Mouse (Mus musculus): ENCODE measurements around the gene Zfp184.
"Not testable (repeated sequence)": the region's sequence is repeated elsewhere in the genome, so short reads cannot be mapped to it uniquely, and the experiment has no call there.

The Zfp184 gene

GRCm38 (mm10) chr13:21944926-21945740, at the start of gene Zfp184:
Gene Zfp184, plus strand, starts transcription at chr13:21945094.
- peak; percentile 96 for DNase-seq (ENCODE audit: low read depth)

- DNase-seq (ENCODE audit: low read depth) = no peak
Observed at GRCm38 (mm10) chr13:21896549-21897244, 48.2 kb upstream of the Zfp184 start.

- no peak for DNase-seq (ENCODE audit: low read depth)
Observed at GRCm38 (mm10) chr13:21897245-21897634, 47.7 kb upstream of the Zfp184 start.

- not testable (repeated sequence) for DNase-seq (ENCODE audit: low read depth)
Observed at GRCm38 (mm10) chr13:21900870-21901565, 43.9 kb upstream of the Zfp184 start.

- DNase-seq (ENCODE audit: low read depth) = no peak
Observed at GRCm38 (mm10) chr13:21903500-21903899, 41.4 kb upstream of the Zfp184 start.

- DNase-seq (ENCODE audit: low read depth) = not testable (repeated sequence)
Observed at GRCm38 (mm10) chr13:21904090-21904489, 40.8 kb upstream of the Zfp184 start.

- no peak for DNase-seq (ENCODE audit: low read depth)
Observed at GRCm38 (mm10) chr13:21906301-21906700, 38.6 kb upstream of the Zfp184 start.

GRCm38 (mm10) chr13:21906946-21907806, 37.7 kb upstream of the Zfp184 start:
- no peak for DNase-seq (ENCODE audit: low read depth)

GRCm38 (mm10) chr13:21907807-21908155, 37.1 kb upstream of the Zfp184 start:
- peak; percentile 38 for DNase-seq (ENCODE audit: low read depth)

GRCm38 (mm10) chr13:21910735-21911134, 34.2 kb upstream of the Zfp184 start:
- no peak for DNase-seq (ENCODE audit: low read depth)

GRCm38 (mm10) chr13:21911147-21911546, 33.7 kb upstream of the Zfp184 start:
- DNase-seq (ENCODE audit: low read depth) = peak; percentile 49

GRCm38 (mm10) chr13:21913854-21914253, 31.0 kb upstream of the Zfp184 start:
- DNase-seq (ENCODE audit: low read depth) = peak; percentile 73

- peak; percentile 45 for DNase-seq (ENCODE audit: low read depth)
Observed at GRCm38 (mm10) chr13:21914599-21914998, 30.3 kb upstream of the Zfp184 start.

GRCm38 (mm10) chr13:21915487-21915886, 29.4 kb upstream of the Zfp184 start:
- DNase-seq (ENCODE audit: low read depth) = no peak

GRCm38 (mm10) chr13:21916056-21916455, 28.8 kb upstream of the Zfp184 start:
- DNase-seq (ENCODE audit: low read depth) = no peak

GRCm38 (mm10) chr13:21917040-21917439, 27.9 kb upstream of the Zfp184 start:
- DNase-seq (ENCODE audit: low read depth) = no peak

GRCm38 (mm10) chr13:21917480-21917879, 27.4 kb upstream of the Zfp184 start:
- DNase-seq (ENCODE audit: low read depth) = no peak

- no peak for DNase-seq (ENCODE audit: low read depth)
Observed at GRCm38 (mm10) chr13:21917992-21918391, 26.9 kb upstream of the Zfp184 start.

- no peak for DNase-seq (ENCODE audit: low read depth)
Observed at GRCm38 (mm10) chr13:21918570-21919419, 26.1 kb upstream of the Zfp184 start.

- DNase-seq (ENCODE audit: low read depth) = peak; percentile 34
Observed at GRCm38 (mm10) chr13:21919836-21920431, 25.0 kb upstream of the Zfp184 start.

Measured in 416B (cell line).